In genomic region chr9:50452303-50452775, GRCm38 (mm10) we compare ENCODE assay signal across 8 mouse cellular contexts. TPM values are rescaled to one million over a fixed set of nuclear protein-coding genes. Genes with fewer than 3 reads are reported as not detected.
DNase-seq lines count a peak whose midpoint lies in the region; ATAC-seq and TF ChIP-seq lines count a peak whose summit lies in the region.

No protein-coding gene starts in this region.

- H3K4me3 ChIP-seq in MEL (ENCODE audit: control insufficient read depth in 1 of 2, insufficient read depth in 1 of 2, low read depth in 2 of 2, low read length in 2 of 2): peak overlapping the region; percentile 30 to 36; a peak in 3 of 4 replicates
- H3K4me3 ChIP-seq in forebrain, postnatal 0 days (ENCODE audit: low read depth, low read length): peak overlapping the region; percentile 2; the same call in 1 of the 2 replicates
- H3K4me3 ChIP-seq in lung, embryonic 14.5 days (ENCODE audit: low read depth, low read length): no peak overlapping the region
- no peak overlapping the region for H3K4me3 ChIP-seq in olfactory bulb, adult 2 months (ENCODE audit: insufficient read depth, low read depth, low read length)

- H3K79me2 ChIP-seq in MEL (ENCODE audit: control insufficient read depth, insufficient read depth, low read length, poor library complexity): no peaks in the 10 kb centered on the region

- peak in 2 of 3 experiments; percentile 95 to 100; a peak in 5 of 6 replicates for TF ChIP-seq CTCF in MEL (IDR thresholded peaks at IDR 0.05 in 2 of 3, conservative IDR thresholded peaks at IDR 0.05 in 1 of 3; ENCODE audit: control insufficient read depth in 1 of 3, insufficient read depth in 1 of 3, low read depth in 2 of 3, low read length in 3 of 3, poor library complexity in 1 of 3, severe bottlenecking in 1 of 3)
- TF ChIP-seq CTCF in forebrain, postnatal 0 days (IDR thresholded peaks at IDR 0.05; ENCODE audit: low read depth): peak; percentile 99
- peak; percentile 92 for TF ChIP-seq CTCF in lung, embryonic 14.5 days (IDR thresholded peaks at IDR 0.05; ENCODE audit: low read depth)
- peak; percentile 94 for TF ChIP-seq CTCF in olfactory bulb, adult 2 months (IDR thresholded peaks at IDR 0.05; ENCODE audit: insufficient read depth, low read depth, low read length)

- 15% methylated on average over 10 of the region's 10 CpGs for WGBS in forebrain, postnatal 0 days
- WGBS in lung, embryonic 14.5 days: 11% methylated on average over 10 of the region's 10 CpGs
- 18% methylated on average over 10 of the region's 10 CpGs for WGBS in olfactory bulb, adult 2 months

- ATAC-seq in forebrain, postnatal 0 days: peak; percentile 84
- peak; percentile 85 to 92 for ATAC-seq in hematopoietic stem cell, adult 5-6 weeks (replicated peaks in 1 of 2; ENCODE audit: insufficient read depth in 1 of 2, low FRiP score in 2 of 2, low TSS enrichment in 1 of 2, low read depth in 1 of 2, poor library complexity in 2 of 2, severe bottlenecking in 2 of 2)
- peak; percentile 28; the same call in 1 of the 2 replicates for ATAC-seq in lung, embryonic 14.5 days (ENCODE audit: insufficient read depth)

- H3K9me3 ChIP-seq in MEL (replicated peaks; ENCODE audit: insufficient read depth, low read length): no peaks in the 10 kb centered on the region
- H3K9me3 ChIP-seq in forebrain, postnatal 0 days (ENCODE audit: low read length): no peaks in the 10 kb centered on the region
- H3K9me3 ChIP-seq in lung, embryonic 14.5 days (ENCODE audit: low read depth, low read length): no peaks in the 10 kb centered on the region

- no peak for TF ChIP-seq POLR2A in MEL (IDR thresholded peaks at IDR 0.05; ENCODE audit: control insufficient read depth in 1 of 2, insufficient read depth in 1 of 2, low read depth in 1 of 2, low read length in 2 of 2, poor library complexity in 1 of 2)
- no peak for TF ChIP-seq POLR2A in olfactory bulb, adult 2 months (IDR thresholded peaks at IDR 0.05; ENCODE audit: insufficient read depth, low read depth, low read length)

- H3K27ac ChIP-seq in MEL (ENCODE audit: control insufficient read depth, low read depth, low read length): no peak overlapping the region
- H3K27ac ChIP-seq in forebrain, postnatal 0 days (ENCODE audit: low read depth, low read length): peak overlapping the region; percentile 81
- no peak overlapping the region for H3K27ac ChIP-seq in lung, embryonic 14.5 days (ENCODE audit: low read depth)
- no peak overlapping the region for H3K27ac ChIP-seq in olfactory bulb, adult 2 months (ENCODE audit: insufficient read depth, low read depth, low read length)

- H3K4me1 ChIP-seq in MEL (ENCODE audit: control insufficient read depth in 1 of 2, insufficient read depth in 2 of 2, low read length in 2 of 2): no peaks in the 10 kb centered on the region; a peak in 1 of 4 replicates
- peaks cover 4% of the 10 kb centered on the region; the same call in 1 of the 2 replicates for H3K4me1 ChIP-seq in forebrain, postnatal 0 days (ENCODE audit: insufficient read depth)
- H3K4me1 ChIP-seq in lung, embryonic 14.5 days (ENCODE audit: insufficient read depth): no peaks in the 10 kb centered on the region
- H3K4me1 ChIP-seq in olfactory bulb, adult 2 months (ENCODE audit: control insufficient read depth, insufficient read depth, low read length): peaks cover 6% of the 10 kb centered on the region; the same call in 1 of the 2 replicates

- DNase-seq in MEL (ENCODE audit: low read depth, low spot score): peak; percentile 94
- peak; percentile 80 to 84 for DNase-seq in cerebellum, adult 18-20 months
- DNase-seq in forebrain, postnatal 0 days: peak; percentile 91
- DNase-seq in layer of hippocampus, adult 8-10 months (ENCODE audit: low spot score in 2 of 2): peak; percentile 73 to 88
- peak; percentile 90 for DNase-seq in lung, embryonic 14.5 days
- DNase-seq in thymus, adult 18-20 months: peak; percentile 48 to 57

- H3K4me2 ChIP-seq in forebrain, postnatal 0 days (ENCODE audit: low read depth): peak overlapping the region; percentile 44
- H3K4me2 ChIP-seq in lung, embryonic 14.5 days: peak overlapping the region; percentile 39; the same call in 1 of the 2 replicates

- H3K27me3 ChIP-seq in MEL (ENCODE audit: control insufficient read depth in 1 of 2, insufficient read depth in 2 of 2, low read length in 2 of 2): no peaks in the 10 kb centered on the region
- no peaks in the 10 kb centered on the region for H3K27me3 ChIP-seq in forebrain, postnatal 0 days (ENCODE audit: insufficient read depth, low read length)
- no peaks in the 10 kb centered on the region for H3K27me3 ChIP-seq in lung, embryonic 14.5 days (ENCODE audit: insufficient read depth, low read length)

- peak; percentile 81 for TF ChIP-seq RAD21 in MEL (IDR thresholded peaks at IDR 0.05; ENCODE audit: low read depth, low read length)

- no peaks in the 10 kb centered on the region for H3K36me3 ChIP-seq in MEL (ENCODE audit: control insufficient read depth in 1 of 2, insufficient read depth in 2 of 2, low read length in 2 of 2)
- H3K36me3 ChIP-seq in forebrain, postnatal 0 days (ENCODE audit: insufficient read depth): no peaks in the 10 kb centered on the region
- H3K36me3 ChIP-seq in lung, embryonic 14.5 days (ENCODE audit: insufficient read depth): no peaks in the 10 kb centered on the region

- TF ChIP-seq EP300 in MEL (IDR thresholded peaks at IDR 0.05; ENCODE audit: low read depth in 1 of 2, low read length in 2 of 2): no peak

- peak overlapping the region; percentile 59 for H3K9ac ChIP-seq in MEL (ENCODE audit: control insufficient read depth, low read depth, low read length, poor library complexity, severe bottlenecking)
- H3K9ac ChIP-seq in forebrain, postnatal 0 days: peak overlapping the region; percentile 41
- H3K9ac ChIP-seq in lung, embryonic 14.5 days: no peak overlapping the region

TF ChIP-seq in MEL, 35 proteins besides CTCF, POLR2A, EP300 and RAD21:
- TF ChIP-seq SIN3A (IDR thresholded peaks at IDR 0.05; ENCODE audit: low read length) (0 out of 2 replicates have a peak, but pooled peaks have one; percentile 40), ZNF384 (IDR thresholded peaks at IDR 0.05; ENCODE audit: low read depth, low read length) (0 out of 2 replicates have a peak, but pooled peaks have one; percentile 8), SMC3 (IDR thresholded peaks at IDR 0.05; ENCODE audit: low read depth, low read length) (peak; percentile 94), TBP (IDR thresholded peaks at IDR 0.05; ENCODE audit: low read depth, low read length) (0 out of 2 replicates have a peak, but pooled peaks have one; percentile 23), ELF1 (IDR thresholded peaks at IDR 0.05; ENCODE audit: low read depth, low read length) (peak; percentile 11; the same call in 1 of the 2 replicates), E2F4 (IDR thresholded peaks at IDR 0.05; ENCODE audit: borderline replicate concordance, low read depth, low read length) (no peak), ZC3H11A (IDR thresholded peaks at IDR 0.05; ENCODE audit: low read depth, low read length) (peak; percentile 76), HCFC1 (IDR thresholded peaks at IDR 0.05; ENCODE audit: low read depth, low read length) (peak; percentile 64), CHD2 (IDR thresholded peaks at IDR 0.05; ENCODE audit: low read length) (no peak)

RNA-seq across cellular contexts. Expression of gene Plet1, which starts 42.0 kb away (rescaled TPM):
- total RNA-seq in MEL (2012; rRNA removed): 0.12 and 0.16 TPM in 2 replicates
- under 1 TPM in 1 of 2 experiments, not detected in 1; 0.81 TPM for polyA plus RNA-seq in MEL (2012; ENCODE audit: insufficient read depth in 1 of 2, insufficient read length in 2 of 2, low read depth in 1 of 2, low replicate concordance in 2 of 2, missing spikeins in 1 of 2)
- total RNA-seq in forebrain, postnatal 0 days (2014; rRNA removed): not detected in 2 replicates
- polyA plus RNA-seq in forebrain, postnatal 0 days (2015; fragmentation: Nextera tagmentation; extraction: Ambion mirVana): 0.11 and 0.34 TPM in 2 replicates
- not detected in 2 replicates for total RNA-seq in hematopoietic stem cell, adult 5-6 weeks (2017)
- total RNA-seq in layer of hippocampus, adult 8-10 months (2022): under 1 TPM in 2 of 4 experiments, not detected in 2; 0.36 to 0.39 TPM
- polyA plus RNA-seq in lung, embryonic 14.5 days (2014; fragmentation: Nextera tagmentation; extraction: Ambion mirVana): 0.11 and 0.26 TPM in 2 replicates
- not detected in 2 replicates for polyA plus RNA-seq in olfactory bulb, adult 2 months (2012; ENCODE audit: insufficient read depth, insufficient read length, low replicate concordance, missing spikeins)

Comparison
In these comparisons a context has a peak if more than half of its experiments do, and no peak if none do; other contexts are left out.
1. H3K4me3 ChIP-seq: peak in MEL (2 of 2) and forebrain, postnatal 0 days (single experiment); none in lung, embryonic 14.5 days (single experiment) and olfactory bulb, adult 2 months (single experiment).
2. ATAC-seq: peak in every context shown above with its lines; median percentile 88 in hematopoietic stem cell, adult 5-6 weeks; 84 in forebrain, postnatal 0 days; 28 in lung, embryonic 14.5 days.
3. Peak in every context shown above with its lines, with median percentiles within 50 percentile points of each other: DNase-seq and CTCF ChIP-seq.